8 mouse cellular contexts compared by ENCODE assay signal in the genomic region with DNA sequence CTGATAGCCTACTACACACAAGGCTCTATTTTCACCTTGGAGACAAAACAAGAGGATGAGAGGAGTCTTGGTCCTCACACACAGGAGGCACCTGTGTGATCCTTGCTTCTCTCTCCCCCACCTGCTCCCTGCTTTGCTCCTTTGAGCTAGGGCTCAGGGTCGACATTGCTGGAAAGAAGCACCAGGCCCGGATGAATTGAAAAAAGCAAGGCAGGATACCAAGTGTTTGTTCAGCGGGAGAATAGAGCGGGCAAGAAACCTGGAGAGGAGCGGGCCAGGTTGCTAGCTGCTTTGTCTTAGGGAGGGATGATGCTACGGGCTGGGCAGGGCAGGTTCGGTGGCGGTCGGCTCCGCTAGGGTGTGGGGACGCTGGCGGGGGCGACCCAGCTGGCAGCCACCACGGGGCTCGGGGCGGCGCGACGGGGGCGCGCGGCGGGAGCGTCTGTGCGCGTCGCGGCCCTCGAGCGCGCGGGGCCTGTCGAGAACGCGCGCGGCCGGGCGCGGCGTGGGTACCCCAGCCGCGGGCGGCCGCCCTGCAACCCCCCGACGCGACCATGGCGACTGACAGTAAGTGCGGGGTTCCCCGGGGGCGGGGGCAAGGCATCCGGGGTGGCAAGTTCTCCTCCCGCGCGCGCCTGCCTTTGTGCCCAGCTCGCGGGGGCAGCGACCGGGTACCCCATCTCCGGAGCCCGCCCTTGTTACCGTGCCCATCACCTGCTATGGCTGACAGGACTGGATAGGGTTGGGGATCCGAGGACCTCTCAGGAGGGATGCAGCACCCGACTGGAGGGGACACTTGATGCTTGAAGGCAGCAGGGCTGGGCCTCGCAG. TPM values are rescaled to one million over a fixed set of nuclear protein-coding genes. Genes with fewer than 3 reads are reported as not detected.
DNase-seq lines count a peak whose midpoint lies in the region; ATAC-seq lines count a peak whose summit lies in the region.

A gene (plus strand): TSS at position 365 of the 831 bp plus-strand sequence.

- H3K4me1 ChIP-seq in forebrain, embryonic 14.5 days (ENCODE audit: control insufficient read depth, insufficient read depth, low read length), result 0 out of 2 replicates have a peak, but pooled peaks cover 6% of the 10 kb centered on the region
- peaks cover 18% of the 10 kb centered on the region for H3K4me1 ChIP-seq in midbrain, embryonic 16.5 days (ENCODE audit: control insufficient read depth, insufficient read depth, low read length)

- H3K27me3 ChIP-seq in forebrain, embryonic 14.5 days (replicated peaks; ENCODE audit: control insufficient read depth, insufficient read depth, low read length), result peaks cover 7% of the 10 kb centered on the region
- H3K27me3 ChIP-seq in midbrain, embryonic 16.5 days (ENCODE audit: control insufficient read depth, insufficient read depth, low read depth, low read length), result no peaks in the 10 kb centered on the region

- H3K9ac ChIP-seq in forebrain, embryonic 14.5 days (ENCODE audit: low read length), result peak within 1 kb of the TSS; percentile 82
- H3K9ac ChIP-seq in midbrain, embryonic 16.5 days (ENCODE audit: low read depth, low read length), result peak within 1 kb of the TSS; percentile 92

- H3K9me3 ChIP-seq in forebrain, embryonic 14.5 days (replicated peaks; ENCODE audit: control insufficient read depth, low read length), result no peaks in the 10 kb centered on the region
- H3K9me3 ChIP-seq in midbrain, embryonic 16.5 days (replicated peaks; ENCODE audit: control insufficient read depth, low read length, poor library complexity, severe bottlenecking), result no peaks in the 10 kb centered on the region

- peak within 1 kb of the TSS; percentile 44; the same call in 1 of the 2 replicates for H3K27ac ChIP-seq in forebrain, embryonic 14.5 days (ENCODE audit: low read depth, low read length)
- H3K27ac ChIP-seq in midbrain, embryonic 16.5 days (ENCODE audit: low read length), result peak within 1 kb of the TSS; percentile 88

- peak within 1 kb of the TSS; percentile 78 for H3K4me2 ChIP-seq in forebrain, embryonic 14.5 days (ENCODE audit: low read length)
- H3K4me2 ChIP-seq in midbrain, embryonic 16.5 days (ENCODE audit: low read length), result peak within 1 kb of the TSS; percentile 81

- no peaks in the 10 kb centered on the region for H3K36me3 ChIP-seq in forebrain, embryonic 14.5 days (ENCODE audit: control insufficient read depth, insufficient read depth, low read length)
- no peaks in the 10 kb centered on the region for H3K36me3 ChIP-seq in midbrain, embryonic 16.5 days (ENCODE audit: control insufficient read depth, insufficient read depth, low read length)

- H3K4me3 ChIP-seq in forebrain, embryonic 14.5 days (ENCODE audit: low read depth, low read length), result peak within 1 kb of the TSS; percentile 61
- peak within 1 kb of the TSS; percentile 71 for H3K4me3 ChIP-seq in midbrain, embryonic 16.5 days (ENCODE audit: low read depth, low read length)

- 2% methylated on average over 56 of the region's 67 CpGs for WGBS in forebrain, embryonic 14.5 days
- under 1% methylated on average over 31 of the region's 67 CpGs for WGBS in midbrain, embryonic 16.5 days

- peak; percentile 15 to 33 for DNase-seq in cerebellum, adult 18-20 months
- DNase-seq in cerebellum, adult 11 months, result no peak
- peak; percentile 8 for DNase-seq in Muller cell, postnatal 12 days (ENCODE audit: inconsistent ontology term)
- peak; percentile 53 for DNase-seq in forebrain, embryonic 14.5 days (ENCODE audit: low spot score)
- peak; percentile 57 to 65 for DNase-seq in layer of hippocampus, postnatal 14 days (ENCODE audit: low spot score in 2 of 2)

- peak; percentile 83 for ATAC-seq in forebrain, embryonic 14.5 days
- peak; percentile 85 for ATAC-seq in midbrain, embryonic 16.5 days
- ATAC-seq in erythroid progenitor cell, adult 5-6 weeks (replicated peaks; ENCODE audit: low FRiP score, poor library complexity, severe bottlenecking), result no peak
- no peak for ATAC-seq in inflammation-experienced regulatory T-cells, adult 6 months

RNA-seq across cellular contexts. Expression of the gene that starts here (rescaled TPM):
- 53.7 and 68.4 TPM in 2 replicates for polyA plus RNA-seq in forebrain, embryonic 14.5 days (2014; fragmentation: Nextera tagmentation; extraction: Ambion mirVana)
- 10 to 100 TPM; 58.9 to 71.0 TPM for total RNA-seq in layer of hippocampus, postnatal 14 days (2021)
- polyA plus RNA-seq in midbrain, embryonic 16.5 days (2015; fragmentation: Nextera tagmentation; extraction: Ambion mirVana), result 96.0 and 101 TPM in 2 replicates
- not detected in 2 replicates for total RNA-seq in erythroid progenitor cell, adult 5-6 weeks (2015; ENCODE audit: low replicate concordance)
- not detected in 2 replicates for total RNA-seq in erythroid progenitor cell, adult 5-6 weeks (2017; ENCODE audit: low replicate concordance)
- polyA plus RNA-seq in inflammation-experienced regulatory T-cells, adult 6 months (2017; shearing (Covaris generic)), result not detected

Comparison
In these comparisons a context has a peak if more than half of its experiments do, and no peak if none do; other contexts are left out.
1. RNA of the gene that starts here (total RNA-seq): 58.9 to 71.0 TPM in layer of hippocampus, postnatal 14 days; not detected in erythroid progenitor cell, adult 5-6 weeks; every median in the first group is over 10 times any median in the second.
2. RNA of the gene that starts here (polyA plus RNA-seq): 96.0 to 101 TPM in midbrain, embryonic 16.5 days and 53.7 to 68.4 TPM in forebrain, embryonic 14.5 days; not detected in inflammation-experienced regulatory T-cells, adult 6 months; every median in the first group is over 10 times any median in the second.
3. ATAC-seq: peak in forebrain, embryonic 14.5 days (single experiment) and midbrain, embryonic 16.5 days (single experiment); none in erythroid progenitor cell, adult 5-6 weeks (single experiment) and inflammation-experienced regulatory T-cells, adult 6 months (single experiment).